Mouse (Mus musculus) urinary bladder, postnatal 10 days (tissue): Measurements from ENCODE around the gene Hint3.
"Not testable (repeated sequence)": the region's sequence is repeated elsewhere in the genome, so short reads cannot be mapped to it uniquely, and the experiment has no call there.

Experiments used
- DNase-seq: peaks from one replicate; pipeline ENCODE4 v3.0.0; 2022; ENCODE audit warnings: low spot score

Gene Hint3

GRCm38 (mm10) chr10:30629513-30629912 is at the start of gene Hint3:
Gene Hint3, minus strand, starts transcription at chr10:30629632.
- DNase-seq: no peak

- no peak for DNase-seq
These were observed 48.6 kb upstream of the Hint3 start for GRCm38 (mm10) chr10:30678051-30678450.

- no peak for DNase-seq
These were observed 45.4 kb upstream of the Hint3 start for GRCm38 (mm10) chr10:30674825-30675224.

GRCm38 (mm10) chr10:30666580-30666979 is 37.1 kb upstream of the Hint3 start:
- DNase-seq: no peak

GRCm38 (mm10) chr10:30660564-30661328 is 31.3 kb upstream of the Hint3 start:
- no peak for DNase-seq

GRCm38 (mm10) chr10:30655655-30656054 is 26.2 kb upstream of the Hint3 start:
- no peak for DNase-seq

- no peak for DNase-seq
These were observed 18.2 kb upstream of the Hint3 start for GRCm38 (mm10) chr10:30647681-30648080.

GRCm38 (mm10) chr10:30638216-30638615 is 8.8 kb upstream of the Hint3 start:
- DNase-seq: no peak

GRCm38 (mm10) chr10:30636474-30637154 is 7.2 kb upstream of the Hint3 start:
- DNase-seq: not testable (repeated sequence)

GRCm38 (mm10) chr10:30632718-30633117 is 3.3 kb upstream of the Hint3 start:
- DNase-seq: no peak

GRCm38 (mm10) chr10:30629977-30630376 is 545 bp upstream of the Hint3 start:
- DNase-seq: no peak

- DNase-seq: not testable (repeated sequence)
These were observed 988 bp downstream of the Hint3 start for GRCm38 (mm10) chr10:30628444-30628843.

- no peak for DNase-seq
These were observed 1.9 kb downstream of the Hint3 start for GRCm38 (mm10) chr10:30627548-30627947.

- no peak for DNase-seq
These were observed 5.0 kb downstream of the Hint3 start for GRCm38 (mm10) chr10:30624161-30625019.

- DNase-seq: no peak
These were observed 6.5 kb downstream of the Hint3 start for GRCm38 (mm10) chr10:30622928-30623327.

- DNase-seq: no peak
These were observed 10.6 kb downstream of the Hint3 start for GRCm38 (mm10) chr10:30618918-30619210.

GRCm38 (mm10) chr10:30618091-30618917 is 11.1 kb downstream of the Hint3 start:
- peak; percentile 92 for DNase-seq

GRCm38 (mm10) chr10:30613039-30613438 is 16.4 kb downstream of the Hint3 start:
- DNase-seq: no peak

- DNase-seq: no peak
These were observed 19.8 kb downstream of the Hint3 start for GRCm38 (mm10) chr10:30609614-30610013.

- DNase-seq: no peak
These were observed 21.3 kb downstream of the Hint3 start for GRCm38 (mm10) chr10:30608109-30608508.

GRCm38 (mm10) chr10:30600542-30600966 is 28.9 kb downstream of the Hint3 start, which contains the start of gene Trmt11:
Gene Trmt11, minus strand, starts transcription at chr10:30600749.
- DNase-seq: peak; percentile 64

GRCm38 (mm10) chr10:30600094-30600534 is 29.3 kb downstream of the Hint3 start:
- DNase-seq: no peak
